Mouse (Mus musculus) gastrocnemius, adult 2 months (tissue): ENCODE measurements around the gene Snrk. TPM values are rescaled to one million over a fixed set of nuclear protein-coding genes. Genes with fewer than 3 reads are reported as not detected.
A peak's percentile ranks its signal among the peaks of the same experiment; 100 is the strongest.

Experiments used
- DNase-seq: peaks from one replicate; pipeline ENCODE4 v3.0.0; 2022
- H3K27ac ChIP-seq: fragments of 200-600 bp; 2 replicates; pipeline ENCODE4 v1.8.1; 2022; ENCODE audit warnings: mild to moderate bottlenecking
- H3K4me3 ChIP-seq: fragments of 200-600 bp; 2 replicates; pipeline ENCODE4 v1.8.1; 2022; ENCODE audit warnings: mild to moderate bottlenecking, moderate library complexity
- CTCF ChIP-seq: fragments of 200-600 bp; IDR thresholded peaks from 2 replicates; pipeline ENCODE4 v1.8.1; 2022; ENCODE audit warnings: antibody characterized with exemption, mild to moderate bottlenecking, moderate library complexity
- intact Hi-C: fragments of 180-260 bp; cut with DNase I; formaldehyde crosslinking; loops from one replicate; pipeline ENCODE4 v1.15.1; 2025
- total RNA-seq, 2 experiments: library from RNA; stranded (reverse); gene quantifications; 2 replicates each; pipeline ENCODE4 v1.2.3; 2021

Gene Snrk
- total RNA-seq, 2 experiments from 2014 or later = 55.2 to 80.0 TPM

DNA sequence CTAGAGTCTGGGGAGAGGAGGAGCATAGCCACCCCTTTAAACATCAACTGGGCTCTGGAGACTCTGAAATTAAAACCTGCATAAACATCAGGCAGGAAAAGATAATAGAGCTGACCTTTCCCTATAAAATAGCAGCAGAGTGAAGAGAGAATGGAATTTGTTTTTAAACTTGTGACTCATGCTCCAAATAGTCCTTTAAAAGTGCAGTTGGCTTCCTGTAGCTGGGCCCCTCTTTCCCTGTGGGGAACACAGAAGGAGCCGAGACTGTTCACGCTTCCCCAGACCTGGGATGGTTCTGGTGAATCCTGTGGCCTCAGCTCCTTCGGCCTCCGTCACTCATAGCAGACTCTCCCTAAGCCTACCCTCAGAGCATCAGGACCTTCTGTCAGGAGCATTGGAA, 61.4 kb downstream of the Snrk start:
- Histone ChIP-seq H3K4me3 (no peak overlapping the region), H3K27ac (peak overlapping the region; percentile 79)
- no peak for TF ChIP-seq CTCF
- DNase-seq = no peak
- intact Hi-C loops = no loop called here

DNA sequence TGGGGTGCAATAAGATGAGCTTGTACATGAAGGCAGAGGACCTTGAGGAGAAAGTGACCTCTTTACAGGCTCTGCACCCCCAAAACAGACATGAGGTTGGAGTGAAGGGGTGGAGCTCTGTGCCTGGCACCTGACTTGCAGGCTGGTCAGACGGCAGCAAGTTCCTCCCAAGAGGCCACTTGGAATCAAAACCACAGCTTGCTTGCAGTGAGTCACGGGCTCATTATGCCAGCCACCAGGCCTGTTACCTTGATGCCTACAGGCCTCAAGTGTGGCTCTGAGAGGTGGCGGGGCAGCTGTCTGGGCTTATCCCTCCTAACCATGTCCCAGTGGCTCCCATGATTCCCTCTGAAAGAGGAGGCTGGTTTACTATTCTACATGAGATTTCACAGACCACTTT, 63.0 kb downstream of the Snrk start:
- no peak for DNase-seq
- no peak for TF ChIP-seq CTCF
- intact Hi-C loops = no loop called here
- no peak overlapping the region for H3K4me3 ChIP-seq
- H3K27ac ChIP-seq = 0 out of 2 replicates have a peak overlapping the region, but pooled peaks have one; percentile 24

DNA sequence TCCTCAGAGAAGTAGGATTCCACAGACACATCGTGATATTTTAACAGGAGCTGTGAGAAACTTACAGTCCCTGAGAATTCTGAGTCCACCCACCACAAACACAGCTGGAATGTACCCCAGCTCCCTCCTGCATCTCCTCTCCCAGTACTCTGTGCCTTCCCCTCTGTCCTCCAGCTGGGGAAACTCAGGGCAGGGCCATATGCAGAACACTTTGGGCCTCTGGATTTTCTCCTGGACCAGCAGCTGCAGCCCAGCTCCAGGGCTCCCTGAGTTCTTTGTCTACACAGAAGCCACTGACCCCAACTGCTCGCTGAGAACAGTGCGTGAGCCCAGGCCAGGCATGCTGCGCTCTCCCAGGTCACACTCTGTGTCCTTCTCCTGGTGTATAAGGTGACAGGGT, 66.0 kb downstream of the Snrk start:
- intact Hi-C loops = no loop called here
- Histone ChIP-seq H3K4me3 (no peak overlapping the region), H3K27ac (peak overlapping the region; percentile 83)
- TF ChIP-seq CTCF = no peak
- DNase-seq = no peak

DNA sequence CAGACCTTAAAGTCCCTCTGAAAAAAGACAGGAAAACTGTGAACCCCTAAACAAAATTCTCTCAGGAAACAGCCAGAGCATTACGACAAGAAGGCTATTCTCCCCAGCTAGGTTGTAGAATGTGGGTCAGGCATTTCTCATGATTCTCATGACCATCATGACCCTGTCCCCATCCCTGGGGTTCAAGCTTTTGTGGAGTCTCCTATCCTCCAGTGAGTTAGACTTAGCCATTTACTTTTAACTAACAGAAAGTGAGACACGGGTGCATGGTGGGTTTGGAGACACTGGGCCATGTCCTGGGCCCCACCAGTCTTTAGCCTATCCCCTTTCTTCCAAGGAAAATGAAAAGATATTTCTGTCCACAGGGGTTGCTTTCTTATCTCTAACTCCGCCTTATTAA, 67.3 kb downstream of the Snrk start:
- Histone ChIP-seq H3K4me3 (no peak overlapping the region), H3K27ac (peak overlapping the region; percentile 83)
- no peak for DNase-seq
- intact Hi-C loops = no loop called here
- no peak for TF ChIP-seq CTCF

DNA sequence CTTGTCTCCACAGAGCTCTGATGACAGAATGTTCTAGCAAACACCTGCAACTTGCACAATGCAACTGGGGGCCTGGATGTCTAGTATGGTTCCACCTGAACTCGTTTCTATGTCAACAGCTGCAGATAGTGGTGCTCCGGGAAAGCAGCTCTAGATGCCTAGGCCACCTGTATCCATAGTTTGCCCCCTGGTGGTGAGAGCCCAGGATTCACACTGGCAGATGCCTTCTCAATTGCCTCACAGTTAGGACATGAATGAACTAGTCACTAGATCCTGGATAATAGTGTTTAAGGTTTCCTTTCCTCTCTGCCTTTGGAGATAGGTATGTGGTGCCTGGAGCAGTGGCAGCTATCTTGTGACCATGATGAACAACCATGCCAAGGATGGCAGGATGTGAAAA, 68.0 kb downstream of the Snrk start:
- no peak overlapping the region for H3K4me3 ChIP-seq
- peak overlapping the region; percentile 83 for H3K27ac ChIP-seq
- peak; percentile 93 for TF ChIP-seq CTCF
- intact Hi-C loops = loop anchor here (1.0 kb wide), 2 partner anchors 65 to 166 kb away; no protein-coding TSS in a partner anchor
- peak; percentile 88 for DNase-seq

DNA sequence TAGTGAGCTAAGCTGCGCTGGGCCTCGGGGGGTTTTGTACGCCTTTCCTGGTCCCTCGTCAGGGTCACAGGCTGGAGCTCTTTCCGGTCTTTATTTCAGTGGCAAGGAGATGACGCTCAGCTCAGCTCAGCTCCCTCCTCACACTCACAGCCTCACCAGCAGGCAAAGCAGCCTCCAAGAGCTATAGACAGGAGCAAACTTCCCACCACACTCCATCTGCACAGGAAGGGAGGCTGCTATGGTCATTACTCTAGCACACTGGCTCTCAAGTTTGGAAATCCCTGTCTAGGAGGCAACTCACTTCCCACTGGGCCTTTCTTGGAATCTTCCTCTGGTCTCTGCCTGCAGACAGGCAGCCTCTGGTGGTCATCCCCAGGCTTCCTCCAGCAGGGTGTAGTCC, 68.9 kb downstream of the Snrk start:
- no peak for DNase-seq
- no peak for TF ChIP-seq CTCF
- Histone ChIP-seq H3K27ac (peak overlapping the region; percentile 83), H3K4me3 (no peak overlapping the region)
- intact Hi-C loops = loop anchor here (1.0 kb wide), 2 partner anchors 66 to 167 kb away; no protein-coding TSS in a partner anchor

DNA sequence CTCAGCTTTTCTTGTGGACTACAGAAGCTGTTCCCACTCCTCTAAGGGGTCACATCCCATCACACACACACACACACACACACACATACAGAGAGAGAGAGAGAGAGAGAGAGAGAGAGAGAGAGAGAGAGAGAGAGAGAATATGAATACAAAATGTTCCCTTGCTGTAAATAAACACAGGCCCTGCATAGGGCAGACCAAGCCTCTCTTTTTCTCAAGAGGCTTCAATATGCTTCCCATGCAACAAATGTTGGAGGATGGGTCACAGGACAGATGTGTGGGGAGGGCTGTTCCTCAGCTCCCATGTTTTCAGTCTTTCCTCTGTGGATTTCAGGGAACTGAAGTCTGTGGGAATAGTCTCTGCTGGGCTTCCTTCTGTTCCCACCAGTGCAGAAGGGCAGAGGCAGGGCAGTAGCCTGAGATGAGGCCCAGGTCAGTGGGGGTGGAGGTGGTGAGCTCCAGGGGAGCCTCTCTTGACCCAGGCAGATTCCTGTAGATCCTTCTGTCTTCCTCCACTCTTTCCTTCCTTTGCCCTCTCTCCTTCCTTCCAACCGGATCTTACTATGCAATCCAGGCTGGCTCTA, 69.7 kb downstream of the Snrk start:
- peak overlapping the region; percentile 83 for H3K27ac ChIP-seq
- no peak overlapping the region; the same call in 1 of the 2 replicates for H3K4me3 ChIP-seq
- DNase-seq = no peak
- TF ChIP-seq CTCF = no peak
- intact Hi-C loops = no loop called here

DNA sequence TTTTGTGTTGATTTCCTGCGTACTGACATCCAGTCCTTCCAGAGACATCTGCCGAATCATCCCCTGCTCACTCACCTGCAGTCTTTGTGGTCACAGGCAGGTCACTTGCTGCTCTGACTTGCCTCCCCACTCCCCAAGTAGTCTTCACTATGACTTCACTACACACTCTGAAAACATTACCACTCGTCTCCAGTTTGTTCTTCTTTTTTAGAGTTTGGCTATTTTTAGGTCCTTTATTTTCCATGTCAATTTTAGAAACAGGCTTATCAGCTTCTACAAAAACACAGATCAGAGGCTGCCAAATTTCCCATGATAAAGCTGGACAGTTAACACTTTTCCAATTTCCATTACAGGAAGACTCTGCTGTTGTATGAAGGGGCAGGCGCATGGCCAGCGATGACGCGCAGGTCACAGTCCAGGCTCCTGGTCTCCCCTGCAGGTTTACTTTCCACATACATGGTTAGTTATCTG, 70.4 kb downstream of the Snrk start:
- no peak overlapping the region; the same call in 1 of the 2 replicates for H3K4me3 ChIP-seq

DNA sequence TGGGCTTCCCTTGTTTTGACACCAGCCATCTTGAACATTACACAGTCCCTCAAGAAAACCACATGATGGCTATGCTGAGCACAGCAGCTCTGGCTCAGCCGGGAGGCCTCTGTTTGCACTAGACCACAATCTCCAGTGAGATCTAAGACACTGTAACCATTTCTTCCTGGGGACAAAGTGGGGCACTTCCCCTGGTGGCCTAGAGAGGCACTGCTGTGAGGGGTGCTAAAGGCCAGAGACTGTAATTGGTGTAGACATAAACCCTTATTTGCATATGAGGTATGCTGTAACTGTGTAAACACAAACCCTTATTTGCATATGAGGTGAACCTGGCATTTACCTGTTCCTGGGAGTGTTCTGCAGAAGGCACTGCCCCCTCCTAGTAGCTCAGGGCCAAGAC, 71.7 kb downstream of the Snrk start:
- Histone ChIP-seq H3K4me3 (no peak overlapping the region), H3K27ac (peak overlapping the region; percentile 81)
- DNase-seq = no peak
- TF ChIP-seq CTCF = peak; percentile 23; the same call in 1 of the 2 replicates
- intact Hi-C loops = no loop called here

More for the DNA sequence above, 70.4 kb downstream of the Snrk start:
- H3K27ac ChIP-seq = peak overlapping the region; percentile 81
- intact Hi-C loops = no loop called here
- TF ChIP-seq CTCF = no peak
- DNase-seq = no peak

DNA sequence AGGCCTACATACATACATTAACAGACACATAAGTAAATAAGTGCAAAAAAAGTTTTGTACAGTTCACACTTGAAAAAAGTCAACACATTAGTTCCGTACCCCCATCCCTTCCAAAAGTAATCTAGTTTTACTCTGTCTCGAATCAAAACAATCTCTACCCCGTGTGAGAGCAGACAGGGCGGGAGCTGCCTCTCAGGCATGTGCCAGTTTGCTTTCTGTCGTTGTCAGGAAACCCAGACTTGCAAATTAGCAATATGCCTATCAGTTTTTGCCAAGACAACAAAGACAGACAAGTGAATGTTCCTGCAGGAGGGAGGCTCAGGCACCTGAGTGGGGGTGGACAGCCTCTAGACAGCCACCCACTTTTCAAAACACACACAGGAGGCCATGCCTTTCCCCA, 76.3 kb downstream of the Snrk start:
- intact Hi-C loops = no loop called here
- Histone ChIP-seq H3K27ac (no peak overlapping the region), H3K4me3 (no peak overlapping the region)
- DNase-seq = no peak
- no peak for TF ChIP-seq CTCF

DNA sequence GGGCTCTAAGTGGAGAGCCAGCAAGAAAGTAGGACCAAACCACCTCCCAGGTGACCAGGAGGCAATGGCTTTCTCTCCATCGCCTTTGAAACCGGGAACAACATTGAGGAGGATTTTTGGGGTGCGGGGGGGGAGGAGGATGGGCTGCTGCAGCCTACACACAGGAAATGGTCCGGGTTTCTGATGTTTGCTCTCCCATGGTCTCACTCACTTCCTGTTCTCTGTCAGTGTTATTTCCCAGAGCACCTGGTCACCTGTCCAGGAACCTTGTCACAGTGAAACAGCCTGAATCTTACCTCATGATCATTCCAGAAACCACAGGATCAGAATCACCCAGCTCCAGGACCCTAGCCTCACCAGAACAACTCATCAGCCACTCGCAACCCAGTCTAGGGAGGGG, 76.8 kb downstream of the Snrk start:
- TF ChIP-seq CTCF = no peak
- no peak overlapping the region for H3K27ac ChIP-seq
- no peak overlapping the region for H3K4me3 ChIP-seq
- intact Hi-C loops = no loop called here
- DNase-seq = peak; percentile 16

DNA sequence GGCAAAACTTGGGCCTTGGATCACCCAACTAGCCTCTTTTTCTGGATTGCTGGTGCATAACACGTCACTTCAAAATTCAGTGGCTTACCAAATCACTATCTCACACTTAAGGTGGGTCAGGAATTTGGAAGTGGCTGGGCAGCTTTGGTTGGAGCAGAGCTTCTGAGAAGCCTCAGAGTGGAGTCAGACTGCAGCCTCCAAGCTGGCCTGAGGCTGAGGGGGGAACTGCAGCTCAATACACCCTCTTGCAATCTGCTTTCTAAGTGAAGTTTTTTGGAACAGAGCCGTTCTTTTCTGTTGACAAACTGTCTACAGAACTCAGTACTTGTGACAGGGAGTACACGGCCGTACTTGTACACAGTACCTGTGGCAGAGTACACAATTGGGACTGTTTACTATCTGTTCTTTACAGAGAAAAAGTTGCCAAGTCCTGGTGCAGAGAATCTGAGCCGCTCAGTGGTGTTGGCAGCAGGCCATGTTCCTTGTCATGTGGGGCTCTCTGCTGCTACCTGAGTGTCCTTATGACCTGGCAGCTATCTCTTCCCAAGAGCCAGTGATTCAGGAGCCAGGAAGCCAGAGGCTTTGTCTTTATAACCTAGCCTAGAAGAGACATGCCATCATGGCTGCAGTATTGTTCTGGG, 78.1 kb downstream of the Snrk start:
- Histone ChIP-seq H3K4me3 (no peak overlapping the region), H3K27ac (peak overlapping the region; percentile 84)
- intact Hi-C loops = no loop called here
- peak; percentile 28 for TF ChIP-seq CTCF
- peak; percentile 75 for DNase-seq

DNA sequence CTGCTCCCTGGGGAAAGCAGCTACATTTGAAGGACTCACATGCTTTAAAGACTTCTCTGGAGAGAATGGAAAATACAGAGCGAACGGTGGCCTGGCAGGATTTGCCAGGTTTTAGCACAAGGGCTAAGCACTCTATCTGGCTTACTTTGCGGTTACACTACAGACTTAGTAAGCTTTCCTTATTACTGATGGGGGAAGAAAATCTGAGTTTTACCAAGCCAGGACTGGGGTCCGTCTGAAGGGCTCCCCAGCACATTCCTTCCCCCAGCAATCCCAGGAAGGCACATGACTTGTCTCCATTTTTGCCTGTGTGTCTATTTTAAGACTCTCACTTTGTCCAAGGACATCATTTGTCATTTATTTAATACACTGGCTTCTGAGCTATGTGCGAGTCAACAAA, 80.0 kb downstream of the Snrk start:
- no peak for DNase-seq
- H3K4me3 ChIP-seq = no peak overlapping the region
- intact Hi-C loops = no loop called here
- no peak for TF ChIP-seq CTCF
- H3K27ac ChIP-seq = peak overlapping the region; percentile 84
